Mouse (Mus musculus) frontal cortex, adult 2 months (tissue): Measurements from ENCODE around the gene Ddx51. TPM values are rescaled to one million over a fixed set of nuclear protein-coding genes. Genes with fewer than 3 reads are reported as not detected.

Experiments used
- DNase-seq, 2 experiments: peaks; one replicate each; pipeline ENCODE4 v3.0.0; 2022; ENCODE audit warnings: low spot score in 1 of 2; ENCODE audit errors: extremely low spot score in 1 of 2
- polyA plus RNA-seq: library from polyadenylated mRNA; depleted of rRNA; stranded (reverse); fragments of >200 nt; gene quantifications from 2 replicates; pipeline ENCODE4 v1.2.3, GENCODE M21; 2012; rRNA removed

The Ddx51 gene
- polyA plus RNA-seq: 17.9 and 23.1 TPM in 2 replicates

- DNase-seq: peak; percentile 80 to 97
Observed at GRCm38 (mm10) chr5:110652719-110653648, at the start of gene Ddx51, which contains the start of gene Noc4l. Ddx51 (plus strand) TSS chr5:110653451. Noc4l (minus strand) TSS chr5:110653417.

- DNase-seq: no peak
Observed at GRCm38 (mm10) chr5:110604311-110604710, 48.9 kb upstream of the Ddx51 start.

- no peak for DNase-seq
Observed at GRCm38 (mm10) chr5:110605531-110606221, 47.6 kb upstream of the Ddx51 start.

- DNase-seq: no peak
Observed at GRCm38 (mm10) chr5:110607767-110608166, 45.5 kb upstream of the Ddx51 start.

GRCm38 (mm10) chr5:110608336-110608735 lies 44.9 kb upstream of the Ddx51 start:
- no peak for DNase-seq

GRCm38 (mm10) chr5:110608941-110609340 lies 44.3 kb upstream of the Ddx51 start:
- DNase-seq: no peak

GRCm38 (mm10) chr5:110609425-110609824 lies 43.8 kb upstream of the Ddx51 start:
- no peak for DNase-seq

- no peak for DNase-seq
Observed at GRCm38 (mm10) chr5:110609868-110610267, 43.4 kb upstream of the Ddx51 start.

GRCm38 (mm10) chr5:110610484-110610883 lies 42.8 kb upstream of the Ddx51 start:
- no peak for DNase-seq

- no peak for DNase-seq
Observed at GRCm38 (mm10) chr5:110611435-110612158, 41.7 kb upstream of the Ddx51 start.

- no peak for DNase-seq
Observed at GRCm38 (mm10) chr5:110619226-110619625, 34.0 kb upstream of the Ddx51 start.

- DNase-seq: no peak
Observed at GRCm38 (mm10) chr5:110624319-110624718, 28.9 kb upstream of the Ddx51 start.

GRCm38 (mm10) chr5:110627351-110627750 lies 25.9 kb upstream of the Ddx51 start:
- peak in 1 of 2 experiments; percentile 37 for DNase-seq

- DNase-seq: no peak
Observed at GRCm38 (mm10) chr5:110628156-110628555, 25.1 kb upstream of the Ddx51 start.

GRCm38 (mm10) chr5:110629525-110630120 lies 23.6 kb upstream of the Ddx51 start:
- no peak for DNase-seq

GRCm38 (mm10) chr5:110635951-110636707 lies 17.1 kb upstream of the Ddx51 start:
- peak in 1 of 2 experiments; percentile 66 for DNase-seq

- no peak for DNase-seq
Observed at GRCm38 (mm10) chr5:110638306-110639074, 14.8 kb upstream of the Ddx51 start.

GRCm38 (mm10) chr5:110639459-110639858 lies 13.8 kb upstream of the Ddx51 start:
- peak; percentile 72 to 93 for DNase-seq

GRCm38 (mm10) chr5:110646377-110646776 lies 6.9 kb upstream of the Ddx51 start:
- DNase-seq: no peak
